Mouse (Mus musculus): ENCODE data around the gene Trim80.

GRCm38 (mm10) chr11:115405723-115406122 is 34.6 kb upstream of the Trim80 start:
- TF ChIP-seq CTCF (IDR thresholded peaks at IDR 0.05; ENCODE audit: borderline replicate concordance, insufficient read depth, low read depth, low read length) (no peak), POLR2A (IDR thresholded peaks at IDR 0.05; ENCODE audit: borderline replicate concordance, insufficient read depth, low read length) (no peak)
